Mouse (Mus musculus) left cerebral cortex, adult 18-20 months (tissue): ENCODE measurements around the gene Nek6. TPM values are rescaled to one million over a fixed set of nuclear protein-coding genes. Genes with fewer than 3 reads are reported as not detected.

Experiments
- DNase-seq, 2 experiments: peaks; one replicate each; pipeline ENCODE4 v3.0.0; 2021 to 2022; ENCODE audit warnings: low spot score in 2 of 2, mixed read lengths in 1 of 2
- total RNA-seq, 2 experiments: library from RNA; stranded (reverse); gene quantifications; 2 replicates each; pipeline ENCODE4 v1.2.3; 2021

Nek6 gene
- total RNA-seq, 2 experiments from 2014 or later: 25.1 to 30.8 TPM

GRCm38 (mm10) chr2:38535521-38536220 lies 24.2 kb downstream of the Nek6 start:
- no peak for DNase-seq

GRCm38 (mm10) chr2:38536331-38536731 lies 24.9 kb downstream of the Nek6 start:
- peak; percentile 57 to 68 for DNase-seq

GRCm38 (mm10) chr2:38539677-38540076 lies 28.2 kb downstream of the Nek6 start:
- no peak for DNase-seq

- DNase-seq: no peak
These were observed 29.2 kb downstream of the Nek6 start for GRCm38 (mm10) chr2:38540666-38541065.

GRCm38 (mm10) chr2:38541101-38541500 lies 29.7 kb downstream of the Nek6 start:
- DNase-seq: no peak

GRCm38 (mm10) chr2:38541570-38541969 lies 30.1 kb downstream of the Nek6 start:
- no peak for DNase-seq

- no peak for DNase-seq
These were observed 30.9 kb downstream of the Nek6 start for GRCm38 (mm10) chr2:38542366-38542765.

GRCm38 (mm10) chr2:38543158-38543557 lies 31.7 kb downstream of the Nek6 start:
- DNase-seq: no peak

GRCm38 (mm10) chr2:38544341-38544740 lies 32.9 kb downstream of the Nek6 start:
- no peak for DNase-seq

- DNase-seq: no peak
These were observed 33.5 kb downstream of the Nek6 start for GRCm38 (mm10) chr2:38544982-38545381.

GRCm38 (mm10) chr2:38545706-38546105 lies 34.3 kb downstream of the Nek6 start:
- DNase-seq: no peak

- DNase-seq: no peak
These were observed 34.8 kb downstream of the Nek6 start for GRCm38 (mm10) chr2:38546222-38546621.

- DNase-seq: no peak
These were observed 35.3 kb downstream of the Nek6 start for GRCm38 (mm10) chr2:38546748-38547147.

- DNase-seq: no peak
These were observed 36.5 kb downstream of the Nek6 start for GRCm38 (mm10) chr2:38547793-38548517.

- no peak for DNase-seq
These were observed 40.6 kb downstream of the Nek6 start for GRCm38 (mm10) chr2:38552004-38552443.

GRCm38 (mm10) chr2:38554226-38554995 lies 43.0 kb downstream of the Nek6 start:
- no peak for DNase-seq

GRCm38 (mm10) chr2:38555659-38556058 lies 44.2 kb downstream of the Nek6 start:
- DNase-seq: no peak

GRCm38 (mm10) chr2:38556721-38557120 lies 45.3 kb downstream of the Nek6 start:
- no peak for DNase-seq

- DNase-seq: no peak
These were observed 49.1 kb downstream of the Nek6 start for GRCm38 (mm10) chr2:38560296-38561227.

- DNase-seq: no peak
These were observed 51.2 kb downstream of the Nek6 start for GRCm38 (mm10) chr2:38562596-38562995.
